Mouse (Mus musculus) limb, embryonic 14.5 days (tissue): ENCODE measurements at regions not wholly inside any gene's neighbourhood (a gene's known extent, or its start where the extent isn't known, plus 50 kb on each side); places are given as distances from the start of the nearest gene placed in this dataset.

Experiments used
- ATAC-seq: fragments of 200-750 bp; cut with Nextera tagmentation; 2 replicates; pipeline ENCODE4 v1.8.0; 2017; ENCODE audit warnings: low read depth, moderate number of reproducible peaks, moderate TSS enrichment; ENCODE audit not compliant: low FRiP score
- DNase-seq: peaks from one replicate; pipeline ENCODE4 v3.0.0-alpha.2; 2015; ENCODE audit warnings: low spot score
- H3K27ac ChIP-seq: fragments of 300-500 bp; sonication (generic); replicated peaks from 2 replicates; pipeline ENCODE4 v1.5.1; 2014; ENCODE audit warnings: low read depth, mild to moderate bottlenecking, low read length, moderate library complexity, mixed read lengths
- H3K27me3 ChIP-seq: fragments of 300-500 bp; sonication (generic); 2 replicates; pipeline ENCODE4 v1.6.1; 2014; ENCODE audit warnings: low read length, mixed read lengths; ENCODE audit not compliant: control insufficient read depth, insufficient read depth
- H3K36me3 ChIP-seq: fragments of 300-500 bp; sonication (generic); 2 replicates; pipeline ENCODE4 v1.6.1; 2014; ENCODE audit warnings: mild to moderate bottlenecking, low read length, moderate library complexity, mixed read lengths; ENCODE audit not compliant: control insufficient read depth, insufficient read depth
- H3K4me1 ChIP-seq: fragments of 300-500 bp; sonication (generic); 2 replicates; pipeline ENCODE4 v1.6.1; 2014; ENCODE audit warnings: antibody characterized with exemption, low read length, mixed read lengths; ENCODE audit not compliant: control insufficient read depth, insufficient read depth
- H3K4me2 ChIP-seq: fragments of 300-500 bp; sonication (generic); replicated peaks from 2 replicates; pipeline ENCODE4 v1.6.1; 2014; ENCODE audit warnings: low read depth, mild to moderate bottlenecking, low read length, moderate library complexity; ENCODE audit not compliant: severe bottlenecking
- H3K4me3 ChIP-seq: fragments of 300-500 bp; sonication (generic); replicated peaks from 2 replicates; pipeline ENCODE4 v1.5.1; 2014; ENCODE audit warnings: low read length
- H3K9ac ChIP-seq: fragments of 300-500 bp; sonication (generic); 2 replicates; pipeline ENCODE4 v1.6.1; 2014; ENCODE audit warnings: mild to moderate bottlenecking, low read depth, low read length, moderate library complexity; ENCODE audit not compliant: severe bottlenecking
- H3K9me3 ChIP-seq: fragments of 300-500 bp; sonication (generic); 2 replicates; pipeline ENCODE4 v1.6.1; 2016; ENCODE audit warnings: low read length; ENCODE audit not compliant: control insufficient read depth
- POLR2A ChIP-seq: fragments of 200-500 bp; IDR thresholded peaks from 2 replicates; pipeline ENCODE4 v1.8.0; 2012; ENCODE audit warnings: inconsistent platforms, mild to moderate bottlenecking, moderate library complexity, borderline replicate concordance; ENCODE audit not compliant: insufficient read depth, insufficient read length; ENCODE audit errors: extremely low read depth
- WGBS: fragments of 180-500 bp; shearing (Covaris S2); extraction: QIAGEN DNeasy Blood & Tissue Kit; methylation state at CpG from one replicate; pipeline ENCODE4 v1.1.7; 2014; 5-methylcytosine and 5-hydroxymethylcytosine counted together

- ATAC-seq (no peak), DNase-seq (no peak)
- TF ChIP-seq POLR2A: no peak
- H3K4me2 ChIP-seq: no peak overlapping the region
- no peaks in the 10 kb centered on the region for H3K36me3 ChIP-seq
- WGBS: 82% methylated on average over 3 of the region's 3 CpGs
- no peaks in the 10 kb centered on the region for H3K4me1 ChIP-seq
- no peak overlapping the region for H3K27ac ChIP-seq
- H3K27me3 ChIP-seq: no peaks in the 10 kb centered on the region
- H3K9ac ChIP-seq: no peak overlapping the region
- no peak overlapping the region for H3K4me3 ChIP-seq
- H3K9me3 ChIP-seq: no peaks in the 10 kb centered on the region
These were observed 59.9 kb upstream of the Gm4791 start for GRCm38 (mm10) chr9:46938628-46939027.

- Histone ChIP-seq H3K4me3 (no peak overlapping the region), H3K4me2 (no peak overlapping the region), H3K27ac (no peak overlapping the region), H3K27me3 (no peaks in the 10 kb centered on the region), H3K36me3 (no peaks in the 10 kb centered on the region), H3K9me3 (no peaks in the 10 kb centered on the region), H3K9ac (no peak overlapping the region), H3K4me1 (no peaks in the 10 kb centered on the region)
- 68% methylated on average over 3 of the region's 3 CpGs for WGBS
- no peak for DNase-seq
- no peak for TF ChIP-seq POLR2A
- ATAC-seq: no peak
These were observed 72.9 kb upstream of the Gm4791 start for GRCm38 (mm10) chr9:46925641-46926040.

- H3K27me3 ChIP-seq: no peaks in the 10 kb centered on the region
- ATAC-seq (no peak), DNase-seq (no peak)
- H3K36me3 ChIP-seq: no peaks in the 10 kb centered on the region
- no peak overlapping the region for H3K4me2 ChIP-seq
- no peak overlapping the region for H3K9ac ChIP-seq
- WGBS: 82% methylated on average over 1 of the region's 1 CpGs
- H3K4me3 ChIP-seq: no peak overlapping the region
- peaks cover 4% of the 10 kb centered on the region; the same call in 1 of the 2 replicates for H3K9me3 ChIP-seq
- no peaks in the 10 kb centered on the region for H3K4me1 ChIP-seq
- no peak overlapping the region for H3K27ac ChIP-seq
- TF ChIP-seq POLR2A: no peak
These were observed 78.5 kb upstream of the Gm4791 start for GRCm38 (mm10) chr9:46920081-46920480.

GRCm38 (mm10) chr9:46913238-46913637 is 85.3 kb upstream of the Gm4791 start:
- Histone ChIP-seq H3K27ac (no peak overlapping the region), H3K4me2 (no peak overlapping the region), H3K27me3 (no peaks in the 10 kb centered on the region), H3K9me3 (no peaks in the 10 kb centered on the region), H3K36me3 (no peaks in the 10 kb centered on the region), H3K4me3 (no peak overlapping the region), H3K4me1 (no peaks in the 10 kb centered on the region), H3K9ac (no peak overlapping the region)
- ATAC-seq (no peak), DNase-seq (no peak)
- 23% methylated on average over 3 of the region's 3 CpGs for WGBS
- TF ChIP-seq POLR2A: no peak

- Histone ChIP-seq H3K4me2 (no peak overlapping the region), H3K9ac (no peak overlapping the region), H3K9me3 (no peaks in the 10 kb centered on the region), H3K4me3 (no peak overlapping the region), H3K27ac (no peak overlapping the region), H3K4me1 (no peaks in the 10 kb centered on the region), H3K27me3 (no peaks in the 10 kb centered on the region), H3K36me3 (no peaks in the 10 kb centered on the region)
- DNase-seq: no peak
- TF ChIP-seq POLR2A: no peak
- no peak for ATAC-seq
- 31% methylated on average over 6 of the region's 6 CpGs for WGBS
These were observed 89.0 kb upstream of the Gm4791 start for GRCm38 (mm10) chr9:46909412-46910013.

- no peak for TF ChIP-seq POLR2A
- DNase-seq: no peak
- 85% methylated on average over 3 of the region's 3 CpGs for WGBS
These were observed 93.5 kb upstream of the Gm4791 start for GRCm38 (mm10) chr9:46905081-46905480.

More at GRCm38 (mm10) chr9:46905081-46905480, 93.5 kb upstream of the Gm4791 start:
- Histone ChIP-seq H3K9me3 (no peaks in the 10 kb centered on the region), H3K36me3 (no peaks in the 10 kb centered on the region), H3K27me3 (no peaks in the 10 kb centered on the region), H3K27ac (no peak overlapping the region), H3K9ac (no peak overlapping the region), H3K4me2 (no peak overlapping the region), H3K4me3 (no peak overlapping the region), H3K4me1 (0 out of 2 replicates have a peak, but pooled peaks cover 2% of the 10 kb centered on the region)
- ATAC-seq: no peak
